Mouse (Mus musculus): ENCODE data around the gene Mitf. TPM values are rescaled to one million over a fixed set of nuclear protein-coding genes. Genes with fewer than 3 reads are reported as not detected.

Gene Mitf
- polyA plus RNA-seq, 1 experiment from 2014 or later = 3.7 TPM

- H3K4me1 ChIP-seq (ENCODE audit: insufficient read depth, low read depth, low read length) = no peaks in the 10 kb centered on the region
- no peak for DNase-seq (ENCODE audit: low spot score)
- ATAC-seq = no peak
- H3K9me3 ChIP-seq (ENCODE audit: low read length) = no peaks in the 10 kb centered on the region
- H3K27ac ChIP-seq (ENCODE audit: low read length) = no peak overlapping the region
- WGBS = 75% methylated on average over 7 of the region's 7 CpGs
- no peak overlapping the region for H3K9ac ChIP-seq (replicated peaks; ENCODE audit: low read depth)
- no peak overlapping the region for H3K4me3 ChIP-seq (ENCODE audit: low read depth, low read length)
- TF ChIP-seq CTCF (IDR thresholded peaks at IDR 0.05) (no peak), EP300 (IDR thresholded peaks at IDR 0.05) (no peak)
- H3K27me3 ChIP-seq (replicated peaks; ENCODE audit: insufficient read depth, low read length) = no peaks in the 10 kb centered on the region
- no peaks in the 10 kb centered on the region for H3K36me3 ChIP-seq (ENCODE audit: insufficient read depth, low read length)
- H3K4me2 ChIP-seq (replicated peaks; ENCODE audit: low read depth, low read length) = no peak overlapping the region
These were observed 109.6 kb downstream of the Mitf start for GRCm38 (mm10) chr6:97916386-97916903.

DNA sequence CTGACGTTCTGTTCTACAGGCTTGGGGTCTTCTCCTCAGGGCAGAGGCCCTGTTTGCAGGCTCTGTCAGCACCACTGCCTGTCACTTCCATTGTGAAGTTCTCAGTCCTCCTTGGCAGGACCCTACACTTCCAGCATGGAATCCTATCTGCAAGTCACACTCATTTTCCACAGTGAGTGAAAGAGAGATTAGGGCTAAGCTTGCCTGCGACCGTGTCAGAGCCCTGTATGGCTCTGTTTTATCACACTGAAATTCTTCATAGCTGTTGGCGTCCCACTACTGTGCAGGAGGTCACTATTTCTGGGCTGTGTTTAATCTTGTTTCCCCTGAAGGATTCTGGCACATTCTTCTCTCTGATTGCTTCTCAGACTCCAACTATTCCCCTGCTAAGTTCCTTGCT is 111.2 kb downstream of the Mitf start:
- Histone ChIP-seq H3K36me3 (ENCODE audit: insufficient read depth, low read length) (no peaks in the 10 kb centered on the region), H3K27me3 (replicated peaks; ENCODE audit: insufficient read depth, low read length) (no peaks in the 10 kb centered on the region), H3K4me1 (ENCODE audit: insufficient read depth, low read depth, low read length) (no peaks in the 10 kb centered on the region), H3K9me3 (ENCODE audit: low read length) (no peaks in the 10 kb centered on the region), H3K4me2 (replicated peaks; ENCODE audit: low read depth, low read length) (no peak overlapping the region), H3K4me3 (ENCODE audit: low read depth, low read length) (no peak overlapping the region), H3K27ac (ENCODE audit: low read length) (no peak overlapping the region), H3K9ac (replicated peaks; ENCODE audit: low read depth) (no peak overlapping the region)
- DNase-seq (ENCODE audit: low spot score) = no peak
- WGBS = 37% methylated on average over 4 of the region's 4 CpGs
- no peak for TF ChIP-seq CTCF (IDR thresholded peaks at IDR 0.05)
- TF ChIP-seq EP300 (IDR thresholded peaks at IDR 0.05) = no peak
- no peak for ATAC-seq

- Histone ChIP-seq H3K4me1 (ENCODE audit: insufficient read depth, low read depth, low read length) (no peaks in the 10 kb centered on the region), H3K27ac (ENCODE audit: low read length) (no peak overlapping the region), H3K27me3 (replicated peaks; ENCODE audit: insufficient read depth, low read length) (no peaks in the 10 kb centered on the region), H3K4me2 (replicated peaks; ENCODE audit: low read depth, low read length) (no peak overlapping the region), H3K9me3 (ENCODE audit: low read length) (no peaks in the 10 kb centered on the region), H3K9ac (replicated peaks; ENCODE audit: low read depth) (no peak overlapping the region), H3K36me3 (ENCODE audit: insufficient read depth, low read length) (no peaks in the 10 kb centered on the region), H3K4me3 (ENCODE audit: low read depth, low read length) (no peak overlapping the region)
- TF ChIP-seq CTCF (IDR thresholded peaks at IDR 0.05) (no peak), EP300 (IDR thresholded peaks at IDR 0.05) (no peak)
- WGBS = 58% methylated on average over 7 of the region's 7 CpGs
- no peak for DNase-seq (ENCODE audit: low spot score)
- no peak for ATAC-seq
These were observed 111.6 kb downstream of the Mitf start for GRCm38 (mm10) chr6:97918481-97918880.

GRCm38 (mm10) chr6:97919287-97919686 is 112.4 kb downstream of the Mitf start:
- Histone ChIP-seq H3K9ac (replicated peaks; ENCODE audit: low read depth) (no peak overlapping the region), H3K4me1 (ENCODE audit: insufficient read depth, low read depth, low read length) (no peaks in the 10 kb centered on the region), H3K36me3 (ENCODE audit: insufficient read depth, low read length) (no peaks in the 10 kb centered on the region), H3K27ac (ENCODE audit: low read length) (no peak overlapping the region), H3K4me3 (ENCODE audit: low read depth, low read length) (no peak overlapping the region), H3K4me2 (replicated peaks; ENCODE audit: low read depth, low read length) (no peak overlapping the region), H3K9me3 (ENCODE audit: low read length) (no peaks in the 10 kb centered on the region), H3K27me3 (replicated peaks; ENCODE audit: insufficient read depth, low read length) (no peaks in the 10 kb centered on the region)
- TF ChIP-seq CTCF (IDR thresholded peaks at IDR 0.05) = no peak
- no peak for TF ChIP-seq EP300 (IDR thresholded peaks at IDR 0.05)
- DNase-seq (ENCODE audit: low spot score) = peak; percentile 21
- 32% methylated on average over 8 of the region's 8 CpGs for WGBS
- ATAC-seq = no peak

GRCm38 (mm10) chr6:97921591-97921990 is 114.7 kb downstream of the Mitf start:
- DNase-seq (ENCODE audit: low spot score) = no peak
- WGBS = 79% methylated on average over 6 of the region's 6 CpGs
- no peak overlapping the region for H3K4me2 ChIP-seq (replicated peaks; ENCODE audit: low read depth, low read length)
- H3K4me1 ChIP-seq (ENCODE audit: insufficient read depth, low read depth, low read length) = no peaks in the 10 kb centered on the region
- H3K9ac ChIP-seq (replicated peaks; ENCODE audit: low read depth) = no peak overlapping the region
- no peak for TF ChIP-seq EP300 (IDR thresholded peaks at IDR 0.05)
- no peak for TF ChIP-seq CTCF (IDR thresholded peaks at IDR 0.05)
- H3K9me3 ChIP-seq (ENCODE audit: low read length) = no peaks in the 10 kb centered on the region
- H3K27ac ChIP-seq (ENCODE audit: low read length) = no peak overlapping the region
- ATAC-seq = no peak
- no peaks in the 10 kb centered on the region for H3K36me3 ChIP-seq (ENCODE audit: insufficient read depth, low read length)
- H3K27me3 ChIP-seq (replicated peaks; ENCODE audit: insufficient read depth, low read length) = no peaks in the 10 kb centered on the region
- H3K4me3 ChIP-seq (ENCODE audit: low read depth, low read length) = no peak overlapping the region

GRCm38 (mm10) chr6:97924221-97924620 is 117.4 kb downstream of the Mitf start:
- Histone ChIP-seq H3K4me3 (ENCODE audit: low read depth, low read length) (no peak overlapping the region), H3K27me3 (replicated peaks; ENCODE audit: insufficient read depth, low read length) (no peaks in the 10 kb centered on the region), H3K4me1 (ENCODE audit: insufficient read depth, low read depth, low read length) (no peaks in the 10 kb centered on the region), H3K9me3 (ENCODE audit: low read length) (no peaks in the 10 kb centered on the region), H3K4me2 (replicated peaks; ENCODE audit: low read depth, low read length) (no peak overlapping the region), H3K36me3 (ENCODE audit: insufficient read depth, low read length) (no peaks in the 10 kb centered on the region), H3K27ac (ENCODE audit: low read length) (no peak overlapping the region), H3K9ac (replicated peaks; ENCODE audit: low read depth) (no peak overlapping the region)
- ATAC-seq (no peak), DNase-seq (ENCODE audit: low spot score) (peak; percentile 32)
- TF ChIP-seq EP300 (IDR thresholded peaks at IDR 0.05) (peak; percentile 87), CTCF (IDR thresholded peaks at IDR 0.05) (no peak)
- WGBS = 69% methylated on average over 3 of the region's 3 CpGs

- no peak for ATAC-seq
- Histone ChIP-seq H3K36me3 (ENCODE audit: insufficient read depth, low read length) (no peaks in the 10 kb centered on the region), H3K27ac (ENCODE audit: low read length) (no peak overlapping the region; the same call in 1 of the 2 replicates), H3K4me2 (replicated peaks; ENCODE audit: low read depth, low read length) (no peak overlapping the region), H3K27me3 (replicated peaks; ENCODE audit: insufficient read depth, low read length) (no peaks in the 10 kb centered on the region), H3K4me1 (ENCODE audit: insufficient read depth, low read depth, low read length) (no peaks in the 10 kb centered on the region), H3K9ac (replicated peaks; ENCODE audit: low read depth) (no peak overlapping the region), H3K4me3 (ENCODE audit: low read depth, low read length) (no peak overlapping the region), H3K9me3 (ENCODE audit: low read length) (no peaks in the 10 kb centered on the region)
- 73% methylated on average over 3 of the region's 3 CpGs for WGBS
- TF ChIP-seq EP300 (IDR thresholded peaks at IDR 0.05) (no peak), CTCF (IDR thresholded peaks at IDR 0.05) (no peak)
- DNase-seq (ENCODE audit: low spot score) = no peak
These were observed 122.2 kb downstream of the Mitf start for GRCm38 (mm10) chr6:97929051-97929450.

Measured in lung, postnatal 0 days (tissue).